Mouse (Mus musculus) C2C12 (cell line): ENCODE measurements around the gene Ccnc.

ENCODE experiments used
- CEBPB ChIP-seq: IDR thresholded peaks from one replicate; pipeline ENCODE4 v1.6.1; 2011; ENCODE audit warnings: low read depth, mild to moderate bottlenecking, control low read depth, moderate library complexity
- CTCF ChIP-seq: IDR thresholded peaks from one replicate; pipeline ENCODE4 v1.5.1; 2011; ENCODE audit not compliant: control insufficient read depth, insufficient read depth, insufficient read length
- MAX ChIP-seq: IDR thresholded peaks from one replicate; pipeline ENCODE4 v1.6.1; 2011; ENCODE audit warnings: mild to moderate bottlenecking, control low read depth
- MYOG ChIP-seq: IDR thresholded peaks from one replicate; pipeline ENCODE4 v1.6.1; 2011; ENCODE audit not compliant: control insufficient read depth, insufficient read length; ENCODE audit errors: extremely low read depth
- USF1 ChIP-seq: IDR thresholded peaks from one replicate; pipeline ENCODE4 v1.6.1; 2011; ENCODE audit warnings: low read depth, mild to moderate bottlenecking, control low read depth, moderate library complexity

GRCm38 (mm10) chr4:21686416-21686815 lies 41.1 kb upstream of the Ccnc start:
- no peak for TF ChIP-seq USF1
- no peak for TF ChIP-seq CTCF
- no peak for TF ChIP-seq MYOG
- TF ChIP-seq CEBPB = no peak
- TF ChIP-seq MAX = no peak
